Mouse (Mus musculus) brain, embryonic 14.5 days (tissue): ENCODE measurements around the gene Bcan. TPM values are rescaled to one million over a fixed set of nuclear protein-coding genes. Genes with fewer than 3 reads are reported as not detected.

ENCODE experiments used
- DNase-seq: peaks from one replicate; pipeline ENCODE4 v3.0.0-alpha.2; 2011; ENCODE audit warnings: low read depth
- CTCF ChIP-seq: fragments of 200-500 bp; IDR thresholded peaks from 2 replicates; pipeline ENCODE4 v1.5.1; 2012; ENCODE audit warnings: inconsistent platforms, mild to moderate bottlenecking, moderate library complexity, borderline replicate concordance; ENCODE audit not compliant: insufficient read depth, insufficient read length; ENCODE audit errors: extremely low read depth
- POLR2A ChIP-seq: fragments of 200-500 bp; IDR thresholded peaks from 2 replicates; pipeline ENCODE4 v1.6.1; 2012; ENCODE audit warnings: mild to moderate bottlenecking, inconsistent platforms, borderline replicate concordance; ENCODE audit not compliant: poor library complexity, insufficient read depth, insufficient read length, severe bottlenecking; ENCODE audit errors: extremely low read depth
- polyA plus RNA-seq: library from polyadenylated mRNA; depleted of rRNA; stranded (reverse); fragments of >200 nt; gene quantifications from 2 replicates; pipeline ENCODE4 v1.2.3, GENCODE M21; 2012; rRNA removed

The Bcan gene
- 56.8 and 62.0 TPM in 2 replicates for polyA plus RNA-seq

GRCm38 (mm10) chr3:88000181-88000580, at the start of gene Bcan:
Bcan (minus strand) TSS chr3:88000230.
- DNase-seq: peak; percentile 72
- TF ChIP-seq CTCF (no peak), POLR2A (no peak)

- TF ChIP-seq POLR2A: no peak
- no peak for TF ChIP-seq CTCF
- DNase-seq: no peak
Measured at GRCm38 (mm10) chr3:88049532-88049931, 49.5 kb upstream of the Bcan start.

GRCm38 (mm10) chr3:88042661-88043421, 42.8 kb upstream of the Bcan start, which contains the start of gene Gpatch4:
Gpatch4 (plus strand) TSS chr3:88043108.
- no peak for TF ChIP-seq CTCF
- TF ChIP-seq POLR2A: no peak
- DNase-seq: peak; percentile 98

- DNase-seq: no peak
Measured at GRCm38 (mm10) chr3:88035561-88036293, 35.7 kb upstream of the Bcan start.

GRCm38 (mm10) chr3:88033506-88033905, 33.5 kb upstream of the Bcan start:
- TF ChIP-seq CTCF: no peak
- no peak for TF ChIP-seq POLR2A
- DNase-seq: no peak

More at GRCm38 (mm10) chr3:88035561-88036293, 35.7 kb upstream of the Bcan start:
- TF ChIP-seq CTCF (no peak), POLR2A (no peak)

GRCm38 (mm10) chr3:88030608-88031395, 30.8 kb upstream of the Bcan start:
- DNase-seq: no peak
- TF ChIP-seq CTCF (no peak), POLR2A (no peak)

GRCm38 (mm10) chr3:88027434-88028186, 27.6 kb upstream of the Bcan start, which contains the start of gene Hapln2:
Hapln2 (minus strand) TSS chr3:88027583.
- DNase-seq: no peak

GRCm38 (mm10) chr3:88026823-88027222, 26.8 kb upstream of the Bcan start:
- DNase-seq: no peak

More at GRCm38 (mm10) chr3:88027434-88028186, 27.6 kb upstream of the Bcan start, which contains the start of gene Hapln2:
- peak; percentile 38; the same call in 1 of the 2 replicates for TF ChIP-seq CTCF
- TF ChIP-seq POLR2A: no peak

GRCm38 (mm10) chr3:88023192-88024074, 23.4 kb upstream of the Bcan start:
- peak; percentile 30 for DNase-seq
- TF ChIP-seq CTCF (peak; percentile 15; the same call in 1 of the 2 replicates), POLR2A (no peak)

More at GRCm38 (mm10) chr3:88026823-88027222, 26.8 kb upstream of the Bcan start:
- TF ChIP-seq POLR2A (no peak), CTCF (no peak)
